Mouse (Mus musculus) kidney, adult 2 months (tissue): Measurements from ENCODE around the gene H6pd. TPM values are rescaled to one million over a fixed set of nuclear protein-coding genes. Genes with fewer than 3 reads are reported as not detected.
A peak's percentile ranks its signal among the peaks of the same experiment; 100 is the strongest.

Experiments used
- DNase-seq: peaks from one replicate; pipeline ENCODE4 v3.0.0; 2021
- H3K27ac ChIP-seq: fragments of 200-500 bp; 2 replicates; pipeline ENCODE4 v1.5.1; 2012; ENCODE audit warnings: low read depth, low read length, control low read depth, inconsistent platforms; ENCODE audit not compliant: insufficient read depth
- H3K27me3 ChIP-seq: fragments of 200-500 bp; replicated peaks from 2 replicates; pipeline ENCODE4 v1.6.1; 2012; ENCODE audit warnings: mild to moderate bottlenecking, moderate library complexity, low read length, inconsistent platforms; ENCODE audit not compliant: control insufficient read depth, insufficient read depth
- H3K36me3 ChIP-seq: fragments of 200-500 bp; 2 replicates; pipeline ENCODE4 v1.6.1; 2012; ENCODE audit warnings: mild to moderate bottlenecking, moderate library complexity, low read length, inconsistent platforms; ENCODE audit not compliant: control insufficient read depth, insufficient read depth
- H3K4me1 ChIP-seq: fragments of 200-500 bp; 2 replicates; pipeline ENCODE4 v1.6.1; 2011; ENCODE audit warnings: low read length; ENCODE audit not compliant: control insufficient read depth, insufficient read depth
- H3K4me3 ChIP-seq: fragments of 200-500 bp; 2 replicates; pipeline ENCODE4 v1.5.1; 2011; ENCODE audit warnings: mild to moderate bottlenecking, low read depth, low read length, control low read depth; ENCODE audit not compliant: insufficient read depth
- CTCF ChIP-seq: fragments of 200-500 bp; conservative IDR thresholded peaks from 2 replicates; pipeline ENCODE4 v1.5.1; 2011; ENCODE audit warnings: low read depth, mild to moderate bottlenecking, control low read depth, low read length, moderate library complexity, mixed read lengths; ENCODE audit not compliant: insufficient read depth, insufficient read length
- POLR2A ChIP-seq: fragments of 200-500 bp; IDR thresholded peaks from one replicate; pipeline ENCODE4 v1.6.1; 2011; ENCODE audit warnings: low read depth, low read length, control low read depth
- whole genome bisulfite sequencing: fragments of 180-500 bp; shearing (Covaris S2); methylation state at CpG from one replicate; pipeline ENCODE4 v1.1.7; 2018; 5-methylcytosine and 5-hydroxymethylcytosine counted together
- polyA plus RNA-seq: library from polyadenylated mRNA; depleted of rRNA; stranded (reverse); fragments of >200 nt; gene quantifications from 2 replicates; pipeline ENCODE4 v1.2.3, GENCODE M21; 2012

Gene H6pd
- polyA plus RNA-seq, 1 experiment: 137 TPM

DNA sequence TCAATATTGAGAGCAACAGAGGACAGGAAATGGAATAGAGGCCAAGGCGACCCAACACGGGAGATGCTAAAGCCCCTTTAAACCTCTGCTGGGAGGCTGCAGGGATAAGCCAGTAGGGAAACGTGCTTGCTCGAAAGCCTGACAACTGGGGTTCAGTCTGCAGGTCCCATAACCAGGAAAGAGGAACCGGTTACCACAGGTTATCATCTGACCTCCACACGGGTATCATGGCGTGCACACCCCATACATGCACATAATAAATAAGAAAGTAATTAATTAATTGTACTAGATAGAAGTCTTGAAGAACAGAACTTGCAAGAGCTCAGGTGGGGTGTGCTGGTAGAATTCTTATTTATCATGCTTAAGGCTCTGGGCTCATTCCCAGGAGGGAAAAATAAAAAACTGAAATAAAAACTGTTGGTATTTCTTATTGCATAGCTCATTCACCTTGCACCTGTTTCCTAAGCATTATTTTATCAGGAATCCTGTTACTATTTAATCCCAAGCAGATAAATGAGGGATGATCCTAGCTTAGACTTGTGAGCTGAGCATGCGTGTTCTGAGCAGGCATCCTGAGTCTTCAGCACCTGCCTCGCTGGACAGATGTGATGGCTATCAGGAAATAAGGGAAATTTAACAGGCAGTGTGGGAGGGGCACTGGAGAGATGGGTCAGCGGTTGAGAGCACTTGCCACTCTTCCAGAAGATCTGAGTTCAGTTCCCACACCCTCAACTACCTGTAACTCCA is 22.0 kb downstream of the H6pd start:
- TF ChIP-seq POLR2A: no peak
- no peak for TF ChIP-seq CTCF
- H3K4me1 ChIP-seq: peaks cover 30% of the 10 kb centered on the region
- no peaks in the 10 kb centered on the region for H3K27me3 ChIP-seq
- H3K36me3 ChIP-seq: peaks cover 2% of the 10 kb centered on the region; the same call in 1 of the 2 replicates
- 77% methylated on average over 10 of the region's 10 CpGs for WGBS
- no peak overlapping the region for H3K4me3 ChIP-seq
- no peak overlapping the region for H3K27ac ChIP-seq
- DNase-seq: no peak

- TF ChIP-seq CTCF: no peak
- TF ChIP-seq POLR2A: no peak
- Histone ChIP-seq H3K27ac (no peak overlapping the region), H3K4me3 (no peak overlapping the region), H3K27me3 (no peaks in the 10 kb centered on the region), H3K36me3 (peaks cover 7% of the 10 kb centered on the region; the same call in 1 of the 2 replicates), H3K4me1 (peaks cover 15% of the 10 kb centered on the region; the same call in 1 of the 2 replicates)
- DNase-seq: peak; percentile 60
- WGBS: 84% methylated on average over 23 of the region's 23 CpGs
Measured at GRCm38 (mm10) chr4:149983921-149984645, 24.7 kb downstream of the H6pd start.

- no peak for TF ChIP-seq POLR2A
- no peak for TF ChIP-seq CTCF
- no peak overlapping the region for H3K27ac ChIP-seq
- DNase-seq: peak; percentile 78
- H3K4me1 ChIP-seq: peaks cover 17% of the 10 kb centered on the region; the same call in 1 of the 2 replicates
- H3K27me3 ChIP-seq: no peaks in the 10 kb centered on the region
- H3K36me3 ChIP-seq: peaks cover 7% of the 10 kb centered on the region; the same call in 1 of the 2 replicates
- 65% methylated on average over 15 of the region's 15 CpGs for WGBS
- H3K4me3 ChIP-seq: no peak overlapping the region
Measured at GRCm38 (mm10) chr4:149982154-149982553, 26.7 kb downstream of the H6pd start.

- TF ChIP-seq POLR2A (no peak), CTCF (peak; percentile 89)
- WGBS: 5% methylated on average over 12 of the region's 12 CpGs
- Histone ChIP-seq H3K4me1 (peaks cover 11% of the 10 kb centered on the region; the same call in 1 of the 2 replicates), H3K27me3 (no peaks in the 10 kb centered on the region), H3K36me3 (peaks cover 7% of the 10 kb centered on the region; the same call in 1 of the 2 replicates), H3K27ac (no peak overlapping the region), H3K4me3 (no peak overlapping the region)
- peak; percentile 89 for DNase-seq
Measured at GRCm38 (mm10) chr4:149979819-149980308, 29.0 kb downstream of the H6pd start.

- peaks cover 7% of the 10 kb centered on the region; the same call in 1 of the 2 replicates for H3K36me3 ChIP-seq
- peaks cover 5% of the 10 kb centered on the region; the same call in 1 of the 2 replicates for H3K4me1 ChIP-seq
- TF ChIP-seq POLR2A: no peak
- TF ChIP-seq CTCF: no peak
- DNase-seq: no peak
- no peak overlapping the region for H3K27ac ChIP-seq
- 74% methylated on average over 2 of the region's 2 CpGs for WGBS
- H3K27me3 ChIP-seq: no peaks in the 10 kb centered on the region
- no peak overlapping the region for H3K4me3 ChIP-seq
Measured at GRCm38 (mm10) chr4:149978820-149979219, 30.0 kb downstream of the H6pd start.

- H3K4me1 ChIP-seq: peaks cover 5% of the 10 kb centered on the region; the same call in 1 of the 2 replicates
- no peak overlapping the region for H3K4me3 ChIP-seq
- peaks cover 7% of the 10 kb centered on the region; the same call in 1 of the 2 replicates for H3K36me3 ChIP-seq
- DNase-seq: no peak
- H3K27me3 ChIP-seq: no peaks in the 10 kb centered on the region
- 47% methylated on average over 17 of the region's 17 CpGs for WGBS
- no peak overlapping the region for H3K27ac ChIP-seq
- TF ChIP-seq POLR2A (no peak), CTCF (no peak)
Measured at GRCm38 (mm10) chr4:149977801-149978544, 30.9 kb downstream of the H6pd start.
